Mouse (Mus musculus) heart, postnatal 10 days (tissue): Measurements from ENCODE around the gene Ngly1. TPM values are rescaled to one million over a fixed set of nuclear protein-coding genes. Genes with fewer than 3 reads are reported as not detected.
"Not testable (repeated sequence)": the region's sequence is repeated elsewhere in the genome, so short reads cannot be mapped to it uniquely, and the experiment has no call there.

Experiments
- DNase-seq, 2 experiments: peaks; one replicate each; pipeline ENCODE4 v3.0.0; 2021
- intact Hi-C: fragments of 180-260 bp; cut with DNase I; formaldehyde crosslinking; loops from one replicate; pipeline ENCODE4 v1.15.1; 2025
- total RNA-seq, 2 experiments: library from RNA; stranded (reverse); gene quantifications; 2 replicates each; pipeline ENCODE4 v1.2.3; 2021

Gene Ngly1
- total RNA-seq, 2 experiments from 2014 or later = 35.4 to 36.2 TPM

- no peak for DNase-seq
- intact Hi-C loops = no loop called here
Observed at GRCm38 (mm10) chr14:16255745-16256144, 6.7 kb downstream of the Ngly1 start.

GRCm38 (mm10) chr14:16256209-16256608 lies 7.1 kb downstream of the Ngly1 start:
- intact Hi-C loops = no loop called here
- DNase-seq = no peak

- DNase-seq = no peak
- intact Hi-C loops = no loop called here
Observed at GRCm38 (mm10) chr14:16260541-16260940, 11.5 kb downstream of the Ngly1 start.

- intact Hi-C loops = no loop called here
- no peak for DNase-seq
Observed at GRCm38 (mm10) chr14:16261869-16262268, 12.8 kb downstream of the Ngly1 start.

GRCm38 (mm10) chr14:16267028-16267427 lies 17.9 kb downstream of the Ngly1 start:
- DNase-seq = no peak
- intact Hi-C loops = no loop called here

- DNase-seq = no peak
- intact Hi-C loops = loop anchor here (5.0 kb wide), 1 partner anchor 43 kb away; no protein-coding TSS in a partner anchor
Observed at GRCm38 (mm10) chr14:16269776-16270175, 20.7 kb downstream of the Ngly1 start.

- intact Hi-C loops = loop anchor here (5.0 kb wide), 1 partner anchor 39 kb away; no protein-coding TSS in a partner anchor
- DNase-seq = no peak
Observed at GRCm38 (mm10) chr14:16273677-16274076, 24.6 kb downstream of the Ngly1 start.

- DNase-seq = no peak
- intact Hi-C loops = no loop called here
Observed at GRCm38 (mm10) chr14:16279196-16279595, 30.1 kb downstream of the Ngly1 start.

- intact Hi-C loops = no loop called here
- DNase-seq = no peak
Observed at GRCm38 (mm10) chr14:16283966-16284365, 34.9 kb downstream of the Ngly1 start.

- DNase-seq = no peak
- intact Hi-C loops = no loop called here
Observed at GRCm38 (mm10) chr14:16292371-16292770, 43.3 kb downstream of the Ngly1 start.

GRCm38 (mm10) chr14:16293015-16293414 lies 43.9 kb downstream of the Ngly1 start:
- intact Hi-C loops = no loop called here
- DNase-seq = no peak

GRCm38 (mm10) chr14:16293921-16294320 lies 44.8 kb downstream of the Ngly1 start:
- DNase-seq = no peak

GRCm38 (mm10) chr14:16296816-16297468 lies 47.9 kb downstream of the Ngly1 start:
- intact Hi-C loops = no loop called here

More at GRCm38 (mm10) chr14:16293921-16294320, 44.8 kb downstream of the Ngly1 start:
- intact Hi-C loops = no loop called here

GRCm38 (mm10) chr14:16301735-16302134 lies 52.7 kb downstream of the Ngly1 start:
- DNase-seq = no peak
- intact Hi-C loops = no loop called here

More at GRCm38 (mm10) chr14:16296816-16297468, 47.9 kb downstream of the Ngly1 start:
- no peak for DNase-seq

- intact Hi-C loops = no loop called here
- no peak for DNase-seq
Observed at GRCm38 (mm10) chr14:16302688-16303087, 53.6 kb downstream of the Ngly1 start.

GRCm38 (mm10) chr14:16310791-16311190 lies 61.7 kb downstream of the Ngly1 start:
- intact Hi-C loops = loop anchor here (5.0 kb wide), 1 partner anchor 38 kb away; no protein-coding TSS in a partner anchor
- DNase-seq = no peak

GRCm38 (mm10) chr14:16312599-16312998 lies 63.5 kb downstream of the Ngly1 start:
- intact Hi-C loops = loop anchor here (5.0 kb wide), 1 partner anchor 40 kb away; no protein-coding TSS in a partner anchor
- DNase-seq = no peak

- intact Hi-C loops = loop anchor here (5.0 kb wide), 1 partner anchor 41 kb away; no protein-coding TSS in a partner anchor
- DNase-seq = not testable (repeated sequence)
Observed at GRCm38 (mm10) chr14:16313073-16313472, 64.0 kb downstream of the Ngly1 start.

- intact Hi-C loops = loop anchor here (5.0 kb wide), 1 partner anchor 42 kb away; no protein-coding TSS in a partner anchor
- no peak for DNase-seq
Observed at GRCm38 (mm10) chr14:16313936-16314521, 64.9 kb downstream of the Ngly1 start.

- no peak for DNase-seq
- intact Hi-C loops = loop anchor here (5.0 kb wide), 2 partner anchors 43 to 52 kb away; partner anchors contain the start of gene Top2b
Observed at GRCm38 (mm10) chr14:16314842-16315241, 65.8 kb downstream of the Ngly1 start.

GRCm38 (mm10) chr14:16316715-16317114 lies 67.6 kb downstream of the Ngly1 start:
- intact Hi-C loops = loop anchor here (5.0 kb wide), 1 partner anchor 51 kb away; the partner anchor contains the start of gene Top2b
- DNase-seq = no peak

- intact Hi-C loops = loop anchor here (5.0 kb wide), 1 partner anchor 47 kb away; the partner anchor contains the start of gene Top2b
- no peak for DNase-seq
Observed at GRCm38 (mm10) chr14:16319818-16320217, 70.7 kb downstream of the Ngly1 start.
